Mouse (Mus musculus): ENCODE measurements around the gene Fxyd6.

Fxyd6 gene

DNA sequence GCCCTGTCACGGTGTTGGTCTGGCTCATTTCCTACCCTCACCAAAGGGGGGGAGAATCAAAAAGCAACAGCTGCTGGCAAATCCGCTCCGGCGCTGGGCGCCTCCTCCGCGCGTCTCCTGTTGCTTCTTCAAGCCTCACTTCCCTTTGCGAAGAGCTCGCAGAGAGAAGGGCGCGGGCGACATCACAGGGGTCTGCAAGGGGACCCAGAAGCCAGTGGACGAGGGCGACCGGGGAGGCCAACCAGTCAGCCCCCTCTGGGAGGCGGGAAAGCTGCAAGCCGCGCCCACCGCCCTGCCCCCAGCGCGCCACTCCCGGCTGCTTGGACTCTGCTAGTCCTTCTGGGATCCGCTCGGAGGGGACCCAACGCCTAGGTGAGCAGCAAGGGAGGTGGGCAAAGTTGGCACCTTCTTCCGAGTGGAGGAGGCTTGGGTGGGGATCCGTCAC, at the start of gene Fxyd6:
Gene Fxyd6 (plus strand): TSS at position 69 of the 445 bp plus-strand sequence.
- DNase-seq (ENCODE audit: low spot score) = peak; percentile 87

- no peak for DNase-seq (ENCODE audit: low spot score)
These were observed 48.5 kb upstream of the Fxyd6 start for GRCm38 (mm10) chr9:45321465-45321864.

GRCm38 (mm10) chr9:45321946-45322430, 48.0 kb upstream of the Fxyd6 start:
- no peak for DNase-seq (ENCODE audit: low spot score)

DNA sequence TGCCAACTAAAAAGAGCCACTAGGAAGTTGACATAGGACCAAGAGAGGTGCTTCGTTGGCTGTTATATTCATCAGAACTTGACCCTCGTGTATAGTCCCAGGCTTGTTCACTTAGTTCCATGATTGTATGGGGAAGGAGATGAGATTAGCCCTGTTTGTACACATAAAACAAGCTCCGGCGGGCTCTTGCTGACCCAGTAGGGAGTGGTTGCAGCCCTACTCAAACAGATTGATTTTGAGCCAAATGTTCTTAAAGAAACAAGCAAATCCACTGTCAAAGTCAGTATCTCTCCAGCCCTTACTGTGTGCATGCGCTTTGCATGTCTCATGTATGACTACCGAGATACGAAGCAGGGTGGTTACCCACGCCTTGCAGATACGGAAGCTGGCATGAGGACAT, 43.6 kb upstream of the Fxyd6 start:
- no peak for DNase-seq (ENCODE audit: low spot score)

DNA sequence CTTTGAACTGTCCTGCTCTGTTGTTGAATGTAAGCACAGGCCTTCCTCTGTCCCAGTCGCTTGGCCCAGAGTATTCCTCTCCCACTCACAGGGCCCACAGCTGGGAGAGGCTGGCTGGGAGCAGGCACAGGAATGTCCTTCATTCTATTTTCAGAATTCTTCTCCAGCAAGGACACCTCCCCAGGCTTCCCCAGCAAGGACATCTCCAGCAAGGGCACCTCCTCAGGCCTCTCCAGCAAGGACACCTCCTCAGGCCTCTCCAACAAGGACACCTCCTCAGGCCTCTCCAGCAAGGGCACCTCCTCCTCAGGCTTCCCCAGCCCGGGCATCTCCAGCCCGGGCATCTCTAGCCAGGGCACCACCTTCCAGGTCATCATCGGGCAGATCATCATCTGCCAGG, 41.7 kb upstream of the Fxyd6 start:
- no peak for DNase-seq (ENCODE audit: low spot score)

DNA sequence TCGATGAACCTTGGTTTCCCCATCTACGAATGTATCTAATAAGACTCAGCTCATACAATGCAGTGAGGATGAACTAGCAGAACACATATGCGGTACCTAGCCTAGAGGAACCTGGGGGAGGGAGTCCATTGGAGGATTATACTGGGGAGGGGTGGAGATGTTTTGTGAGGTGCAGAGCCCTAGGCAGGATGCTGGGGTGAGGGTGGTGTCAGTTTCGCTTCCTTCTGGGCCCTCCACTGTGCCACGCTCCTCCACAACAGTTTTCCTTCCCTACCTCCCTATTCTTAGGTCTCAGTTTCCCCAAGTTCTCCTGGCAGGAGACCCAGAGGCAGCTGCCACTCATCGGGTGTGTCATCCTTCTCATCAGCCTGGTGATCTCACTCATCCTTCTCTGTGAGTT, 40.4 kb upstream of the Fxyd6 start:
- no peak for DNase-seq (ENCODE audit: low spot score)

GRCm38 (mm10) chr9:45337406-45337805, 32.6 kb upstream of the Fxyd6 start:
- no peak for DNase-seq (ENCODE audit: low spot score)

DNA sequence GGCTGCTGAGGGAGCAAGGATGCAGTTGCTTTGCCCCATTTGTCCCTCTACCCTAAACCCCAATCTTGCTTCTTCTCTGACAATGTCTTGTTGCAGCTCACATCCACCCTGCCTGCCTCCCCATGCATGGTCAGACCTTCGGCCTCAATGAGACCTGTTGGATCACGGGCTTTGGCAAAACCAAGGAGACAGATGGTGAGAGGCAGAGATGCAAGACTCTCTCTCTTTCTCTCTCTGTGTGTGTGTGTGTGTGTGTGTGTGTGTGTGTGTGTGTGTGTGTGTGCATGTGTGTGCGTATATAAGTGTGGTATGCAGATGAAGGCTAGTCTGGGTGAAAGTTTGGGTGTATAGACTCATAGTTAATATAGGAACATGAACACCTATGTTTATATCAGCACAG, 26.9 kb upstream of the Fxyd6 start:
- DNase-seq (ENCODE audit: low spot score) = no peak

GRCm38 (mm10) chr9:45345516-45345915, 24.5 kb upstream of the Fxyd6 start:
- DNase-seq (ENCODE audit: low spot score) = peak; percentile 77

GRCm38 (mm10) chr9:45346276-45346675, 23.7 kb upstream of the Fxyd6 start:
- no peak for DNase-seq (ENCODE audit: low spot score)

DNA sequence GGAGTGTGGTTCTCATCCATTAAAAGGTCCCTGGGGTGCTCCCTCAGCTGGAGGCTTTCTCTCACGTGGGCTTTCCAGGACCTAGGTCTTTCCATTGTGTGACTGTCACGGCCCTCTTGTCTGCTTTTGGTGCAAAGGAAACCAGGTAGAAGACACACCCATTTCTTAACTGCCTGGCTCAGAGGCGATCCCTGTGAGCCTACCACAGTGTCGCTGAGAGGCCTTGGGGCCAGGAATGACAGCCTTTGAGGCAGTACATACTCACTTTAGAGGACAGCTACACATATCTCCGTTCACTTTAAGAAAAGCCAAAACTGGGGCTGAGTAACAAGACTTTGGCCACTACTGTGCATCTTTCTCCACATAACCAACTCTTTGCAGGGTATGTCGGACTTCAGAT, 21.4 kb upstream of the Fxyd6 start:
- no peak for DNase-seq (ENCODE audit: low spot score)

- no peak for DNase-seq (ENCODE audit: low spot score)
These were observed 20.8 kb upstream of the Fxyd6 start for GRCm38 (mm10) chr9:45349181-45349580.

GRCm38 (mm10) chr9:45349851-45350250, 20.1 kb upstream of the Fxyd6 start:
- DNase-seq (ENCODE audit: low spot score) = no peak

GRCm38 (mm10) chr9:45355192-45355591, 14.8 kb upstream of the Fxyd6 start:
- no peak for DNase-seq (ENCODE audit: low spot score)

DNA sequence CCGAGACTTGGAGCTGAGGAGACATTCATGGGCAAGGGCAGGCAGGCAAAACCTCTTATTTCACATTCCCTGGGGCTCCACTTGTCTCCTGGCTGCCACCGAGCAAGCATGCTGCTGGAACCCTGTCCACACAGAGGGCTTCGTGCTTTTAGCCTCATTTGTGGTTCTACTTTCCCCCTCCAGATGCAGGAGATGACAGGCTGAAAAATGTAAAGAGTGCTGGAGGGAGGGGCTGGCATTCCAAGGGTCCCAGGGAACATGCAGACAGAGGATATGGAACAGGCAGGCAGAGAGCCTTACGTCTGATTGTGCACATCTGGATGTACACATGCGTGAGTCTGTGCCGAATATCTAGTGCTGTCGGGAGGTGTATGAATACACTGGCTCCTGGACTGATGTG, 11.6 kb upstream of the Fxyd6 start:
- no peak for DNase-seq (ENCODE audit: low spot score)

GRCm38 (mm10) chr9:45362051-45362461, 7.9 kb upstream of the Fxyd6 start:
- DNase-seq (ENCODE audit: low spot score) = no peak

- no peak for DNase-seq (ENCODE audit: low spot score)
These were observed 6.3 kb upstream of the Fxyd6 start for GRCm38 (mm10) chr9:45363639-45364214.

- DNase-seq (ENCODE audit: low spot score) = no peak
These were observed 2.3 kb upstream of the Fxyd6 start for GRCm38 (mm10) chr9:45367716-45368115.

GRCm38 (mm10) chr9:45368341-45368901, 1.6 kb upstream of the Fxyd6 start:
- DNase-seq (ENCODE audit: low spot score) = peak; percentile 46

GRCm38 (mm10) chr9:45370616-45371336, 791 bp downstream of the Fxyd6 start:
- peak; percentile 53 for DNase-seq (ENCODE audit: low spot score)

- peak; percentile 61 for DNase-seq (ENCODE audit: low spot score)
These were observed 1.3 kb downstream of the Fxyd6 start for GRCm38 (mm10) chr9:45371337-45371707.

- DNase-seq (ENCODE audit: low spot score) = no peak
These were observed 3.9 kb downstream of the Fxyd6 start for GRCm38 (mm10) chr9:45373896-45374295.

DNA sequence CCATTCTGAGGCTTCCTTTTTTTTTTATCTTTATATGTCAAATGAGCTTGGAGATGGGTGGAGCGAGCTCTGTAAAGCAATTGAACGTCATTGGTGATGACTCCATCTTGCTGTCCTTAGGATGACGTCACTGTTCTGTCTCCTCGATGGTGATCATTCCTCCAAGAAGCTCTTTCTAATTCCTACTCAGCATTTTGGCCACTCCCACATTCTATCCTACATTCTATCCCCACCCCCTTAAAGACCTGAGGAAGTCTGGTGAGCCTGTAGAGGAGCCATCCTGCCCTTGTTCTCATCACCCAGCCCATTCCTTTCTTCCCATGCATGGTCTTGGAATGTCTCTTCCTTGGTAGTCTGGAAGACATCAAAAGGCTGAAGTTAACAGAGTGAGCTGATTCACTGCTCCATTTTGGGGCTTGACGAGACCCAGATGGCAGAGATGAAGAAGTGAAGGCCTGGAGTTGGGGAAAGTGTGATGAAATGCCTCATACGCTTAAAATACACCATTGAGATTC, 5.1 kb downstream of the Fxyd6 start:
- DNase-seq (ENCODE audit: low spot score) = no peak

Data from embryo, embryonic 10 days (tissue).